Mouse (Mus musculus): ENCODE results near the gene Dap. TPM values are rescaled to one million over a fixed set of nuclear protein-coding genes. Genes with fewer than 3 reads are reported as not detected.
A peak's percentile ranks its signal among the peaks of the same experiment; 100 is the strongest.

Dap gene
- polyA plus RNA-seq, 1 experiment = 566 TPM

- H3K27me3 ChIP-seq (ENCODE audit: control insufficient read depth, insufficient read depth, insufficient read length) = no peaks in the 10 kb centered on the region
- H3K4me3 ChIP-seq (ENCODE audit: insufficient read depth, poor library complexity, severe bottlenecking) = no peak overlapping the region
- H3K79me2 ChIP-seq (ENCODE audit: control insufficient read depth, insufficient read depth) = no peaks in the 10 kb centered on the region
- H3K36me3 ChIP-seq (ENCODE audit: control insufficient read depth, insufficient read depth) = peaks cover 4% of the 10 kb centered on the region
- no peaks in the 10 kb centered on the region for H3K79me3 ChIP-seq (ENCODE audit: low read depth)
- no peak overlapping the region for H3ac ChIP-seq (ENCODE audit: control insufficient read depth, insufficient read length, low read depth)
- TF ChIP-seq FOSL1 (IDR thresholded peaks at IDR 0.05; ENCODE audit: insufficient read depth, low read length, poor library complexity, severe bottlenecking) (no peak), MYOG (IDR thresholded peaks at IDR 0.05; ENCODE audit: control insufficient read depth, extremely low read depth, insufficient read length) (no peak), MAX (IDR thresholded peaks at IDR 0.05) (no peak), MYOD1 (IDR thresholded peaks at IDR 0.05; ENCODE audit: control insufficient read depth, insufficient read length, low read depth) (no peak), CTCF (IDR thresholded peaks at IDR 0.05; ENCODE audit: control insufficient read depth, insufficient read depth, insufficient read length) (no peak), CEBPB (IDR thresholded peaks at IDR 0.05; ENCODE audit: low read depth) (no peak), USF1 (IDR thresholded peaks at IDR 0.05; ENCODE audit: low read depth) (no peak)
Measured at GRCm38 (mm10) chr15:31304302-31304701, 80.2 kb downstream of the Dap start.

- H3K4me3 ChIP-seq (ENCODE audit: insufficient read depth, poor library complexity, severe bottlenecking) = no peak overlapping the region
- peaks cover 4% of the 10 kb centered on the region for H3K36me3 ChIP-seq (ENCODE audit: control insufficient read depth, insufficient read depth)
- TF ChIP-seq CTCF (IDR thresholded peaks at IDR 0.05; ENCODE audit: control insufficient read depth, insufficient read depth, insufficient read length) = no peak
- TF ChIP-seq CEBPB (IDR thresholded peaks at IDR 0.05; ENCODE audit: low read depth) = no peak
- TF ChIP-seq MAX (IDR thresholded peaks at IDR 0.05) = no peak
- TF ChIP-seq USF1 (IDR thresholded peaks at IDR 0.05; ENCODE audit: low read depth) = no peak
- TF ChIP-seq MYOD1 (IDR thresholded peaks at IDR 0.05; ENCODE audit: control insufficient read depth, insufficient read length, low read depth) = no peak
- TF ChIP-seq FOSL1 (IDR thresholded peaks at IDR 0.05; ENCODE audit: insufficient read depth, low read length, poor library complexity, severe bottlenecking) = no peak
- no peak for TF ChIP-seq MYOG (IDR thresholded peaks at IDR 0.05; ENCODE audit: control insufficient read depth, extremely low read depth, insufficient read length)
- H3ac ChIP-seq (ENCODE audit: control insufficient read depth, insufficient read length, low read depth) = no peak overlapping the region
- no peaks in the 10 kb centered on the region for H3K79me2 ChIP-seq (ENCODE audit: control insufficient read depth, insufficient read depth)
- H3K79me3 ChIP-seq (ENCODE audit: low read depth) = no peaks in the 10 kb centered on the region
- no peaks in the 10 kb centered on the region for H3K27me3 ChIP-seq (ENCODE audit: control insufficient read depth, insufficient read depth, insufficient read length)
Measured at GRCm38 (mm10) chr15:31305181-31305580, 81.1 kb downstream of the Dap start.

- no peaks in the 10 kb centered on the region for H3K27me3 ChIP-seq (ENCODE audit: control insufficient read depth, insufficient read depth, insufficient read length)
- TF ChIP-seq MYOD1 (IDR thresholded peaks at IDR 0.05; ENCODE audit: control insufficient read depth, insufficient read length, low read depth) (no peak), FOSL1 (IDR thresholded peaks at IDR 0.05; ENCODE audit: insufficient read depth, low read length, poor library complexity, severe bottlenecking) (no peak), CTCF (IDR thresholded peaks at IDR 0.05; ENCODE audit: control insufficient read depth, insufficient read depth, insufficient read length) (no peak), USF1 (IDR thresholded peaks at IDR 0.05; ENCODE audit: low read depth) (no peak), MAX (IDR thresholded peaks at IDR 0.05) (no peak), MYOG (IDR thresholded peaks at IDR 0.05; ENCODE audit: control insufficient read depth, extremely low read depth, insufficient read length) (no peak), CEBPB (IDR thresholded peaks at IDR 0.05; ENCODE audit: low read depth) (no peak)
- no peaks in the 10 kb centered on the region for H3K79me2 ChIP-seq (ENCODE audit: control insufficient read depth, insufficient read depth)
- H3K36me3 ChIP-seq (ENCODE audit: control insufficient read depth, insufficient read depth) = peaks cover 4% of the 10 kb centered on the region
- H3ac ChIP-seq (ENCODE audit: control insufficient read depth, insufficient read length, low read depth) = no peak overlapping the region
- no peaks in the 10 kb centered on the region for H3K79me3 ChIP-seq (ENCODE audit: low read depth)
- no peak overlapping the region for H3K4me3 ChIP-seq (ENCODE audit: insufficient read depth, poor library complexity, severe bottlenecking)
Measured at GRCm38 (mm10) chr15:31306726-31307125, 82.6 kb downstream of the Dap start.

GRCm38 (mm10) chr15:31309526-31309925 lies 85.4 kb downstream of the Dap start:
- peaks cover 4% of the 10 kb centered on the region for H3K36me3 ChIP-seq (ENCODE audit: control insufficient read depth, insufficient read depth)
- no peaks in the 10 kb centered on the region for H3K79me2 ChIP-seq (ENCODE audit: control insufficient read depth, insufficient read depth)
- TF ChIP-seq CTCF (IDR thresholded peaks at IDR 0.05; ENCODE audit: control insufficient read depth, insufficient read depth, insufficient read length) = peak; percentile 58
- no peak for TF ChIP-seq FOSL1 (IDR thresholded peaks at IDR 0.05; ENCODE audit: insufficient read depth, low read length, poor library complexity, severe bottlenecking)
- TF ChIP-seq USF1 (IDR thresholded peaks at IDR 0.05; ENCODE audit: low read depth) = no peak
- no peak for TF ChIP-seq MAX (IDR thresholded peaks at IDR 0.05)
- no peak for TF ChIP-seq CEBPB (IDR thresholded peaks at IDR 0.05; ENCODE audit: low read depth)
- TF ChIP-seq MYOD1 (IDR thresholded peaks at IDR 0.05; ENCODE audit: control insufficient read depth, insufficient read length, low read depth) = no peak
- TF ChIP-seq MYOG (IDR thresholded peaks at IDR 0.05; ENCODE audit: control insufficient read depth, extremely low read depth, insufficient read length) = no peak
- H3K4me3 ChIP-seq (ENCODE audit: insufficient read depth, poor library complexity, severe bottlenecking) = no peak overlapping the region
- no peaks in the 10 kb centered on the region for H3K79me3 ChIP-seq (ENCODE audit: low read depth)
- no peaks in the 10 kb centered on the region for H3K27me3 ChIP-seq (ENCODE audit: control insufficient read depth, insufficient read depth, insufficient read length)
- no peak overlapping the region for H3ac ChIP-seq (ENCODE audit: control insufficient read depth, insufficient read length, low read depth)

GRCm38 (mm10) chr15:31312001-31312400 lies 87.9 kb downstream of the Dap start:
- TF ChIP-seq CTCF (IDR thresholded peaks at IDR 0.05; ENCODE audit: control insufficient read depth, insufficient read depth, insufficient read length) = no peak
- peak; percentile 34 for TF ChIP-seq FOSL1 (IDR thresholded peaks at IDR 0.05; ENCODE audit: insufficient read depth, low read length, poor library complexity, severe bottlenecking)
- peak; percentile 58 for TF ChIP-seq MYOD1 (IDR thresholded peaks at IDR 0.05; ENCODE audit: control insufficient read depth, insufficient read length, low read depth)
- Histone ChIP-seq H3K27me3 (ENCODE audit: control insufficient read depth, insufficient read depth, insufficient read length) (no peaks in the 10 kb centered on the region), H3ac (ENCODE audit: control insufficient read depth, insufficient read length, low read depth) (no peak overlapping the region), H3K4me3 (ENCODE audit: insufficient read depth, poor library complexity, severe bottlenecking) (no peak overlapping the region), H3K79me3 (ENCODE audit: low read depth) (no peaks in the 10 kb centered on the region), H3K36me3 (ENCODE audit: control insufficient read depth, insufficient read depth) (no peaks in the 10 kb centered on the region), H3K79me2 (ENCODE audit: control insufficient read depth, insufficient read depth) (no peaks in the 10 kb centered on the region)

GRCm38 (mm10) chr15:31315630-31316231 lies 91.6 kb downstream of the Dap start:
- no peaks in the 10 kb centered on the region for H3K79me2 ChIP-seq (ENCODE audit: control insufficient read depth, insufficient read depth)
- TF ChIP-seq CTCF (IDR thresholded peaks at IDR 0.05; ENCODE audit: control insufficient read depth, insufficient read depth, insufficient read length) (peak; percentile 61), FOSL1 (IDR thresholded peaks at IDR 0.05; ENCODE audit: insufficient read depth, low read length, poor library complexity, severe bottlenecking) (no peak)
- no peaks in the 10 kb centered on the region for H3K36me3 ChIP-seq (ENCODE audit: control insufficient read depth, insufficient read depth)
- H3K4me3 ChIP-seq (ENCODE audit: insufficient read depth, poor library complexity, severe bottlenecking) = no peak overlapping the region
- H3K27me3 ChIP-seq (ENCODE audit: control insufficient read depth, insufficient read depth, insufficient read length) = no peaks in the 10 kb centered on the region
- no peak overlapping the region for H3ac ChIP-seq (ENCODE audit: control insufficient read depth, insufficient read length, low read depth)
- no peaks in the 10 kb centered on the region for H3K79me3 ChIP-seq (ENCODE audit: low read depth)

Measured in C2C12 (cell line).